24 mouse cellular contexts compared by ENCODE assay signal in the genomic region with DNA sequence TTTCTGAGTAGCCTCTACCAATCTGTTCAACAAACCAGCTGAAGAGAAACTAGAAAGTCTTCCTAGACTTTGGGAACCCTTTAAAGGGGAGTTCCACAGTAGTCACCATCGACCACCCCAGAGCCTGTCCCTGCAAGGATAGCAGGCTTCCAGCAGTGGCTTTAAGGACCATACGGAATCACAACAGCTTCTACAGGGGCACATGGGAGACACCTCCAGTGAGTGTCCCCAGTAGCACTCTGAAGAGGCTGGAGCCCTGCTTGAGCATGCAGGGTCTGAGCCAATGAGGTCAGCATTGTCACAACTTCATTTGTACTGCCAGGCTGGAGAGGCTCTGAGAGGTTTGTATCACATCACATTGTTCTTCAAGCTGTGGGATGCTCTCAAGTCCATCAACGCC. TPM values are rescaled to one million over a fixed set of nuclear protein-coding genes. Genes with fewer than 3 reads are reported as not detected.
"Had no signal": no experiment of that assay in that cellular context is flagged by ENCODE, and none has a peak within 500 bp of the region (broad histone marks: within the 10 kb centered on the region; RNA-seq: fewer than 3 reads in every experiment).

No protein-coding gene starts in this region.

- H3K9ac ChIP-seq: lung, embryonic 14.5 days; midbrain, embryonic 13.5 days; neural tube, embryonic 13.5 days; neural tube, embryonic 15.5 days had no signal

- H3K4me3 ChIP-seq: midbrain, embryonic 10.5 days; midbrain, embryonic 13.5 days; myocyte; neural tube, embryonic 13.5 days; neural tube, embryonic 15.5 days had no signal

- ATAC-seq: midbrain, embryonic 13.5 days; midbrain, embryonic 16.5 days had no signal

- H3K27ac ChIP-seq: midbrain, embryonic 10.5 days; midbrain, embryonic 13.5 days; neural tube, embryonic 13.5 days; neural tube, embryonic 15.5 days had no signal

- H3K4me1 ChIP-seq: midbrain, embryonic 10.5 days; midbrain, embryonic 13.5 days; neural tube, embryonic 13.5 days; neural tube, embryonic 15.5 days had no signal

- H3K4me2 ChIP-seq: lung, embryonic 14.5 days; midbrain, embryonic 13.5 days; neural tube, embryonic 13.5 days; neural tube, embryonic 15.5 days had no signal

- H3K27me3 ChIP-seq: midbrain, embryonic 13.5 days; neural tube, embryonic 13.5 days; neural tube, embryonic 15.5 days had no signal

- DNase-seq: lung, adult 18-20 months; lung, embryonic 14.5 days; lung, postnatal 10 days; lung, postnatal 4 days; retina, postnatal 1 day; right cerebral cortex, adult 18-20 months; right cerebral cortex, postnatal 25 days; right cerebral cortex, postnatal 4 days; spleen, adult 18-20 months; thymus, adult 18-20 months; thymus, postnatal 14 days; thymus, postnatal 36 days had no signal

- H3K9me3 ChIP-seq: midbrain, embryonic 10.5 days; midbrain, embryonic 13.5 days; neural tube, embryonic 13.5 days; neural tube, embryonic 15.5 days had no signal

- H3K36me3 ChIP-seq: midbrain, embryonic 10.5 days; midbrain, embryonic 13.5 days; neural tube, embryonic 13.5 days; neural tube, embryonic 15.5 days had no signal

RNA-seq across cellular contexts. Expression of gene Cxcr2, which starts 3.7 kb away (rescaled TPM):
- polyA plus RNA-seq: myocyte had no signal

RNA-seq across cellular contexts. Expression of gene Rufy4, which starts 24.8 kb away (rescaled TPM):
- polyA plus RNA-seq: myocyte; small intestine, adult 2 months had no signal

RNA-seq across cellular contexts. Expression of gene Cxcr1, which starts 44.3 kb away (rescaled TPM):
- polyA plus RNA-seq: lung, embryonic 14.5 days; lung, embryonic 16.5 days; midbrain, embryonic 10.5 days; midbrain, embryonic 13.5 days; midbrain, embryonic 16.5 days; myocyte; neural tube, embryonic 11.5 days; neural tube, embryonic 13.5 days; neural tube, embryonic 15.5 days; small intestine, adult 2 months; stomach, embryonic 14.5 days; stomach, embryonic 16.5 days; thymus, postnatal 0 days had no signal
